Mouse (Mus musculus) small intestine, adult 2 months (tissue): ENCODE measurements around the gene Nalcn. TPM values are rescaled to one million over a fixed set of nuclear protein-coding genes. Genes with fewer than 3 reads are reported as not detected.

ENCODE experiments used
- H3K27ac ChIP-seq: fragments of 200-500 bp; 2 replicates; pipeline ENCODE4 v1.5.1; 2012; ENCODE audit warnings: low read depth, low read length, control low read depth, inconsistent platforms; ENCODE audit not compliant: insufficient read depth
- H3K27me3 ChIP-seq: fragments of 200-500 bp; 2 replicates; pipeline ENCODE4 v1.6.1; 2012; ENCODE audit warnings: mild to moderate bottlenecking, moderate library complexity, low read length, inconsistent platforms; ENCODE audit not compliant: control insufficient read depth, insufficient read depth
- H3K36me3 ChIP-seq: fragments of 200-500 bp; 2 replicates; pipeline ENCODE4 v1.6.1; 2012; ENCODE audit warnings: mild to moderate bottlenecking, low read length, control low read depth, inconsistent platforms; ENCODE audit not compliant: control insufficient read depth, insufficient read depth
- H3K4me1 ChIP-seq: fragments of 200-500 bp; 2 replicates; pipeline ENCODE4 v1.6.1; 2012; ENCODE audit warnings: low read length, inconsistent platforms, mixed read lengths; ENCODE audit not compliant: control insufficient read depth, insufficient read depth, insufficient read length
- H3K4me3 ChIP-seq: fragments of 200-500 bp; 2 replicates; pipeline ENCODE4 v1.5.1; 2012; ENCODE audit warnings: low read depth, mild to moderate bottlenecking, control low read depth, inconsistent platforms, low read length, moderate library complexity
- CTCF ChIP-seq: fragments of 200-500 bp; IDR thresholded peaks from 2 replicates; pipeline ENCODE4 v1.5.1; 2012; ENCODE audit warnings: low read depth, mild to moderate bottlenecking, control low read depth, inconsistent platforms, low read length, moderate library complexity, mixed read lengths; ENCODE audit not compliant: insufficient replicate concordance, insufficient read length; ENCODE audit errors: extremely low read depth
- POLR2A ChIP-seq: fragments of 200-500 bp; IDR thresholded peaks from 2 replicates; pipeline ENCODE4 v1.6.1; 2012; ENCODE audit warnings: low read depth, mild to moderate bottlenecking, control low read depth, inconsistent platforms, low read length, moderate library complexity
- WGBS: fragments of 180-500 bp; shearing (Covaris S2); methylation state at CpG from one replicate; pipeline ENCODE4 v1.1.7; 2018; 5-methylcytosine and 5-hydroxymethylcytosine counted together
- polyA plus RNA-seq: library from polyadenylated mRNA; depleted of rRNA; stranded (reverse); fragments of >200 nt; gene quantifications from 2 replicates; pipeline ENCODE4 v1.2.3, GENCODE M21; 2012

Nalcn gene
- polyA plus RNA-seq, 1 experiment: 0.03 TPM

- Histone ChIP-seq H3K27ac (no peak overlapping the region), H3K4me3 (no peak overlapping the region), H3K27me3 (no peaks in the 10 kb centered on the region), H3K4me1 (peaks cover 3% of the 10 kb centered on the region; the same call in 1 of the 2 replicates), H3K36me3 (no peaks in the 10 kb centered on the region)
- WGBS: 62% methylated on average over 1 of the region's 1 CpGs
- TF ChIP-seq CTCF (no peak), POLR2A (no peak)
Measured at GRCm38 (mm10) chr14:123622969-123623368, 4.0 kb downstream of the Nalcn start.

GRCm38 (mm10) chr14:123595265-123595664 lies 31.7 kb downstream of the Nalcn start:
- no peaks in the 10 kb centered on the region for H3K4me1 ChIP-seq
- no peak overlapping the region for H3K27ac ChIP-seq
- TF ChIP-seq CTCF (no peak), POLR2A (no peak)
- H3K4me3 ChIP-seq: no peak overlapping the region
- 29% methylated on average over 3 of the region's 3 CpGs for WGBS
- no peaks in the 10 kb centered on the region for H3K36me3 ChIP-seq
- H3K27me3 ChIP-seq: no peaks in the 10 kb centered on the region

- no peaks in the 10 kb centered on the region for H3K4me1 ChIP-seq
- H3K27me3 ChIP-seq: no peaks in the 10 kb centered on the region
- TF ChIP-seq POLR2A (no peak), CTCF (no peak)
- no peak overlapping the region for H3K4me3 ChIP-seq
- H3K27ac ChIP-seq: no peak overlapping the region
- H3K36me3 ChIP-seq: no peaks in the 10 kb centered on the region
Measured at GRCm38 (mm10) chr14:123587412-123587811, 39.5 kb downstream of the Nalcn start.

GRCm38 (mm10) chr14:123582433-123582832 lies 44.5 kb downstream of the Nalcn start:
- H3K4me3 ChIP-seq: no peak overlapping the region
- H3K4me1 ChIP-seq: no peaks in the 10 kb centered on the region
- H3K27ac ChIP-seq: no peak overlapping the region
- TF ChIP-seq CTCF (no peak), POLR2A (no peak)
- H3K36me3 ChIP-seq: no peaks in the 10 kb centered on the region
- H3K27me3 ChIP-seq: no peaks in the 10 kb centered on the region
- WGBS: 91% methylated on average over 2 of the region's 2 CpGs

GRCm38 (mm10) chr14:123575356-123575755 lies 51.6 kb downstream of the Nalcn start:
- TF ChIP-seq POLR2A: no peak
- no peak for TF ChIP-seq CTCF
- H3K4me3 ChIP-seq: no peak overlapping the region
- H3K27ac ChIP-seq: no peak overlapping the region
- no peaks in the 10 kb centered on the region for H3K36me3 ChIP-seq
- H3K27me3 ChIP-seq: no peaks in the 10 kb centered on the region
- WGBS: 70% methylated on average over 4 of the region's 4 CpGs
- no peaks in the 10 kb centered on the region for H3K4me1 ChIP-seq

GRCm38 (mm10) chr14:123574936-123575335 lies 52.0 kb downstream of the Nalcn start:
- no peak for TF ChIP-seq POLR2A
- no peak for TF ChIP-seq CTCF
- Histone ChIP-seq H3K36me3 (no peaks in the 10 kb centered on the region), H3K4me1 (no peaks in the 10 kb centered on the region), H3K27me3 (no peaks in the 10 kb centered on the region), H3K4me3 (no peak overlapping the region), H3K27ac (no peak overlapping the region)

GRCm38 (mm10) chr14:123566599-123566998 lies 60.3 kb downstream of the Nalcn start:
- 61% methylated on average over 2 of the region's 2 CpGs for WGBS
- Histone ChIP-seq H3K27me3 (no peaks in the 10 kb centered on the region), H3K4me1 (no peaks in the 10 kb centered on the region)

GRCm38 (mm10) chr14:123555533-123555932 lies 71.4 kb downstream of the Nalcn start:
- Histone ChIP-seq H3K4me1 (no peaks in the 10 kb centered on the region), H3K36me3 (no peaks in the 10 kb centered on the region), H3K27ac (no peak overlapping the region), H3K27me3 (no peaks in the 10 kb centered on the region), H3K4me3 (no peak overlapping the region)
- no peak for TF ChIP-seq CTCF
- TF ChIP-seq POLR2A: no peak

More at GRCm38 (mm10) chr14:123566599-123566998, 60.3 kb downstream of the Nalcn start:
- Histone ChIP-seq H3K36me3 (no peaks in the 10 kb centered on the region), H3K27ac (no peak overlapping the region), H3K4me3 (no peak overlapping the region)
- TF ChIP-seq CTCF: no peak
- TF ChIP-seq POLR2A: no peak
